Mouse (Mus musculus) midbrain, postnatal 0 days (tissue): ENCODE measurements around the gene Lrrc32. TPM values are rescaled to one million over a fixed set of nuclear protein-coding genes. Genes with fewer than 3 reads are reported as not detected.

Experiments used
- ATAC-seq: fragments of 200-750 bp; cut with Nextera tagmentation; 2 replicates; pipeline ENCODE4 v1.8.0; 2017; ENCODE audit warnings: moderate number of reproducible peaks, mild to moderate bottlenecking, moderate TSS enrichment, moderate library complexity; ENCODE audit not compliant: low FRiP score
- DNase-seq: peaks from one replicate; pipeline ENCODE4 v3.0.0-alpha.2; 2015; ENCODE audit warnings: low spot score
- H3K27ac ChIP-seq: fragments of 300-500 bp; sonication (generic); 2 replicates; pipeline ENCODE4 v1.5.1; 2014; ENCODE audit warnings: low read depth, mild to moderate bottlenecking, low read length, mixed read lengths
- H3K27me3 ChIP-seq: fragments of 300-500 bp; sonication (generic); 2 replicates; pipeline ENCODE4 v1.6.1; 2014; ENCODE audit warnings: low read length, control low read depth, mixed read lengths; ENCODE audit not compliant: insufficient read depth
- H3K36me3 ChIP-seq: fragments of 300-500 bp; sonication (generic); 2 replicates; pipeline ENCODE4 v1.6.1; 2014; ENCODE audit warnings: low read length, control low read depth, mixed read lengths; ENCODE audit not compliant: insufficient read depth
- H3K4me1 ChIP-seq: fragments of 300-500 bp; sonication (generic); 2 replicates; pipeline ENCODE4 v1.6.1; 2014; ENCODE audit warnings: mild to moderate bottlenecking, control low read depth, antibody characterized with exemption, low read length, mixed read lengths; ENCODE audit not compliant: insufficient read depth
- H3K4me2 ChIP-seq: fragments of 300-500 bp; sonication (generic); 2 replicates; pipeline ENCODE4 v1.6.1; 2014; ENCODE audit warnings: low read depth, mild to moderate bottlenecking, low read length, mixed read lengths; ENCODE audit not compliant: poor library complexity, severe bottlenecking
- H3K4me3 ChIP-seq: fragments of 300-500 bp; sonication (generic); 2 replicates; pipeline ENCODE4 v1.5.1; 2014; ENCODE audit warnings: low read depth, mild to moderate bottlenecking, low read length, moderate library complexity
- H3K9ac ChIP-seq: fragments of 300-500 bp; sonication (generic); replicated peaks from 2 replicates; pipeline ENCODE4 v1.6.1; 2014; ENCODE audit warnings: mild to moderate bottlenecking, low read length, moderate library complexity, mixed read lengths; ENCODE audit not compliant: poor library complexity, severe bottlenecking
- H3K9me3 ChIP-seq: fragments of 300-500 bp; sonication (generic); 2 replicates; pipeline ENCODE4 v1.6.1; 2016; ENCODE audit warnings: low read length, control low read depth
- CTCF ChIP-seq: IDR thresholded peaks from 2 replicates; pipeline ENCODE4 v1.5.1; 2016; ENCODE audit warnings: antibody characterized with exemption, mild to moderate bottlenecking
- WGBS: fragments of 180-500 bp; shearing (Covaris S2); extraction: QIAGEN DNeasy Blood & Tissue Kit; methylation state at CpG from one replicate; pipeline ENCODE4 v1.1.7; 2014; 5-methylcytosine and 5-hydroxymethylcytosine counted together
- polyA plus RNA-seq: library from polyadenylated mRNA; unstranded; fragments of >200 nt; fragmentation: Nextera tagmentation; extraction: Ambion mirVana; gene quantifications from 2 replicates; pipeline ENCODE4 v1.2.1, GENCODE M21; 2015
- total RNA-seq: library from RNA; depleted of rRNA; stranded (reverse); fragments of >200 nt; gene quantifications from 2 replicates; pipeline ENCODE4 v1.2.3, GENCODE M21; 2014

The Lrrc32 gene
- total and polyA plus RNA-seq, 2 experiments from 2014 or later: 5.2 to 7.6 TPM

GRCm38 (mm10) chr7:98480481-98480880 lies 8.6 kb upstream of the Lrrc32 start:
- 89% methylated on average over 1 of the region's 1 CpGs for WGBS
- H3K4me3 ChIP-seq: no peak overlapping the region
- H3K4me2 ChIP-seq: no peak overlapping the region
- no peak overlapping the region for H3K27ac ChIP-seq
- ATAC-seq: no peak
- no peaks in the 10 kb centered on the region for H3K9me3 ChIP-seq
- H3K36me3 ChIP-seq: no peaks in the 10 kb centered on the region
- TF ChIP-seq CTCF: no peak
- H3K9ac ChIP-seq: no peak overlapping the region
- H3K27me3 ChIP-seq: no peaks in the 10 kb centered on the region
- no peaks in the 10 kb centered on the region for H3K4me1 ChIP-seq
- no peak for DNase-seq

GRCm38 (mm10) chr7:98481066-98481734 lies 7.9 kb upstream of the Lrrc32 start:
- no peak overlapping the region for H3K4me2 ChIP-seq
- TF ChIP-seq CTCF: peak; percentile 98
- no peak overlapping the region for H3K4me3 ChIP-seq
- H3K4me1 ChIP-seq: no peaks in the 10 kb centered on the region
- ATAC-seq (peak; percentile 68), DNase-seq (peak; percentile 90)
- no peak overlapping the region for H3K27ac ChIP-seq
- H3K36me3 ChIP-seq: no peaks in the 10 kb centered on the region
- H3K9me3 ChIP-seq: no peaks in the 10 kb centered on the region
- H3K9ac ChIP-seq: no peak overlapping the region
- 6% methylated on average over 9 of the region's 9 CpGs for WGBS
- no peaks in the 10 kb centered on the region for H3K27me3 ChIP-seq

- H3K27me3 ChIP-seq: no peaks in the 10 kb centered on the region
- H3K9me3 ChIP-seq: no peaks in the 10 kb centered on the region
- no peak overlapping the region for H3K9ac ChIP-seq
- no peak for TF ChIP-seq CTCF
- H3K4me2 ChIP-seq: no peak overlapping the region
- ATAC-seq: no peak
- H3K4me1 ChIP-seq: no peaks in the 10 kb centered on the region
- no peak overlapping the region for H3K4me3 ChIP-seq
- no peak for DNase-seq
- no peaks in the 10 kb centered on the region for H3K36me3 ChIP-seq
- H3K27ac ChIP-seq: no peak overlapping the region
- whole genome bisulfite sequencing: 87% methylated on average over 8 of the region's 8 CpGs
Measured at GRCm38 (mm10) chr7:98481861-98482260, 7.2 kb upstream of the Lrrc32 start.

GRCm38 (mm10) chr7:98482551-98483267 lies 6.4 kb upstream of the Lrrc32 start:
- Histone ChIP-seq H3K9ac (no peak overlapping the region), H3K9me3 (no peaks in the 10 kb centered on the region), H3K27me3 (no peaks in the 10 kb centered on the region), H3K36me3 (no peaks in the 10 kb centered on the region), H3K4me1 (no peaks in the 10 kb centered on the region), H3K4me3 (no peak overlapping the region), H3K27ac (no peak overlapping the region), H3K4me2 (no peak overlapping the region)
- DNase-seq: no peak
- WGBS: 62% methylated on average over 12 of the region's 12 CpGs
- TF ChIP-seq CTCF: no peak
- no peak for ATAC-seq

- WGBS: 29% methylated on average over 8 of the region's 8 CpGs
- no peak overlapping the region for H3K27ac ChIP-seq
- no peak overlapping the region for H3K4me2 ChIP-seq
- no peaks in the 10 kb centered on the region for H3K36me3 ChIP-seq
- H3K9ac ChIP-seq: no peak overlapping the region
- H3K4me1 ChIP-seq: no peaks in the 10 kb centered on the region
- H3K4me3 ChIP-seq: no peak overlapping the region
- H3K9me3 ChIP-seq: no peaks in the 10 kb centered on the region
- DNase-seq (no peak), ATAC-seq (no peak)
- H3K27me3 ChIP-seq: no peaks in the 10 kb centered on the region
- TF ChIP-seq CTCF: no peak
Measured at GRCm38 (mm10) chr7:98483268-98483607, 5.8 kb upstream of the Lrrc32 start.

- no peak overlapping the region for H3K27ac ChIP-seq
- DNase-seq (no peak), ATAC-seq (no peak)
- H3K4me3 ChIP-seq: no peak overlapping the region
- H3K9me3 ChIP-seq: no peaks in the 10 kb centered on the region
- no peak for TF ChIP-seq CTCF
- WGBS: 91% methylated on average over 3 of the region's 3 CpGs
- H3K4me1 ChIP-seq: no peaks in the 10 kb centered on the region
- H3K4me2 ChIP-seq: no peak overlapping the region
- no peaks in the 10 kb centered on the region for H3K36me3 ChIP-seq
- H3K27me3 ChIP-seq: no peaks in the 10 kb centered on the region
- no peak overlapping the region for H3K9ac ChIP-seq
Measured at GRCm38 (mm10) chr7:98484878-98485277, 4.2 kb upstream of the Lrrc32 start.
